Mouse (Mus musculus): ENCODE results near the gene Elmo1. TPM values are rescaled to one million over a fixed set of nuclear protein-coding genes. Genes with fewer than 3 reads are reported as not detected.

Elmo1 gene
- polyA plus RNA-seq, 1 experiment from 2014 or later, result 3.1 TPM

GRCm38 (mm10) chr13:20125845-20126244 is 35.4 kb downstream of the Elmo1 start:
- Histone ChIP-seq H3K9ac (no peak overlapping the region), H3K27me3 (no peaks in the 10 kb centered on the region), H3K4me2 (no peak overlapping the region), H3K4me3 (replicated peaks) (no peak overlapping the region), H3K4me1 (replicated peaks) (peaks cover 47% of the 10 kb centered on the region), H3K36me3 (no peaks in the 10 kb centered on the region), H3K9me3 (replicated peaks) (no peaks in the 10 kb centered on the region), H3K27ac (no peak overlapping the region)
- 73% methylated on average over 10 of the region's 10 CpGs for WGBS (ENCODE audit: insufficient replicate concordance)
- DNase-seq (no peak), ATAC-seq (ENCODE audit: low read depth) (no peak)

GRCm38 (mm10) chr13:20127553-20127952 is 37.2 kb downstream of the Elmo1 start:
- ATAC-seq (ENCODE audit: low read depth) (no peak), DNase-seq (no peak)
- 29% methylated on average over 4 of the region's 4 CpGs for WGBS (ENCODE audit: insufficient replicate concordance)
- H3K4me2 ChIP-seq, result no peak overlapping the region
- no peak overlapping the region for H3K4me3 ChIP-seq (replicated peaks)
- H3K27me3 ChIP-seq, result no peaks in the 10 kb centered on the region
- H3K9ac ChIP-seq, result no peak overlapping the region
- H3K27ac ChIP-seq, result peak overlapping the region; percentile 57
- H3K4me1 ChIP-seq (replicated peaks), result peaks cover 61% of the 10 kb centered on the region
- H3K36me3 ChIP-seq, result no peaks in the 10 kb centered on the region
- H3K9me3 ChIP-seq (replicated peaks), result no peaks in the 10 kb centered on the region

GRCm38 (mm10) chr13:20128097-20128496 is 37.7 kb downstream of the Elmo1 start:
- Histone ChIP-seq H3K9me3 (replicated peaks) (no peaks in the 10 kb centered on the region), H3K4me1 (replicated peaks) (peaks cover 66% of the 10 kb centered on the region), H3K4me2 (no peak overlapping the region), H3K27ac (peak overlapping the region; percentile 57), H3K9ac (no peak overlapping the region), H3K36me3 (no peaks in the 10 kb centered on the region), H3K4me3 (replicated peaks) (no peak overlapping the region), H3K27me3 (no peaks in the 10 kb centered on the region)
- ATAC-seq (ENCODE audit: low read depth) (0 out of 2 replicates have a peak, but pooled peaks have one; percentile 19), DNase-seq (no peak)
- WGBS (ENCODE audit: insufficient replicate concordance), result 49% methylated on average over 4 of the region's 4 CpGs

- no peak for ATAC-seq (ENCODE audit: low read depth)
- 79% methylated on average over 3 of the region's 3 CpGs for whole genome bisulfite sequencing (ENCODE audit: insufficient replicate concordance)
- no peaks in the 10 kb centered on the region for H3K9me3 ChIP-seq (replicated peaks)
- no peak overlapping the region for H3K4me3 ChIP-seq (replicated peaks)
- DNase-seq, result no peak
- H3K4me1 ChIP-seq (replicated peaks), result peaks cover 80% of the 10 kb centered on the region
- H3K9ac ChIP-seq, result no peak overlapping the region
- no peaks in the 10 kb centered on the region for H3K36me3 ChIP-seq
- 0 out of 2 replicates have a peak, but pooled peaks cover 2% of the 10 kb centered on the region for H3K27me3 ChIP-seq
- peak overlapping the region; percentile 19; the same call in 1 of the 2 replicates for H3K4me2 ChIP-seq
- H3K27ac ChIP-seq, result peak overlapping the region; percentile 69
These were observed 40.3 kb downstream of the Elmo1 start for GRCm38 (mm10) chr13:20130731-20131130.

- Histone ChIP-seq H3K27ac (peak overlapping the region; percentile 88), H3K4me3 (replicated peaks) (peak overlapping the region; percentile 27; the same call in 1 of the 2 replicates)
These were observed 41.1 kb downstream of the Elmo1 start for GRCm38 (mm10) chr13:20131322-20131997.

GRCm38 (mm10) chr13:20131998-20132371 is 41.6 kb downstream of the Elmo1 start:
- ATAC-seq (ENCODE audit: low read depth), result no peak
- peaks cover 75% of the 10 kb centered on the region for H3K4me1 ChIP-seq (replicated peaks)

More at GRCm38 (mm10) chr13:20131322-20131997, 41.1 kb downstream of the Elmo1 start:
- peak overlapping the region; percentile 50 for H3K4me2 ChIP-seq
- ATAC-seq (ENCODE audit: low read depth) (peak; percentile 92), DNase-seq (peak; percentile 61)
- no peaks in the 10 kb centered on the region for H3K36me3 ChIP-seq
- WGBS (ENCODE audit: insufficient replicate concordance), result 47% methylated on average over 5 of the region's 5 CpGs
- peaks cover 75% of the 10 kb centered on the region for H3K4me1 ChIP-seq (replicated peaks)
- H3K9ac ChIP-seq, result peak overlapping the region; percentile 45; the same call in 1 of the 2 replicates
- H3K9me3 ChIP-seq (replicated peaks), result no peaks in the 10 kb centered on the region
- 0 out of 2 replicates have a peak, but pooled peaks cover 6% of the 10 kb centered on the region for H3K27me3 ChIP-seq

GRCm38 (mm10) chr13:20133602-20134394 is 43.4 kb downstream of the Elmo1 start:
- H3K36me3 ChIP-seq, result no peaks in the 10 kb centered on the region
- peak overlapping the region; percentile 88 for H3K27ac ChIP-seq
- no peak overlapping the region for H3K4me3 ChIP-seq (replicated peaks)
- WGBS (ENCODE audit: insufficient replicate concordance), result 44% methylated on average over 6 of the region's 6 CpGs
- ATAC-seq (ENCODE audit: low read depth) (peak; percentile 43), DNase-seq (no peak)
- no peak overlapping the region for H3K4me2 ChIP-seq
- peaks cover 15% of the 10 kb centered on the region; the same call in 1 of the 2 replicates for H3K27me3 ChIP-seq
- H3K4me1 ChIP-seq (replicated peaks), result peaks cover 76% of the 10 kb centered on the region
- H3K9ac ChIP-seq, result 0 out of 2 replicates have a peak overlapping the region, but pooled peaks have one; percentile 3
- no peaks in the 10 kb centered on the region for H3K9me3 ChIP-seq (replicated peaks)

More at GRCm38 (mm10) chr13:20131998-20132371, 41.6 kb downstream of the Elmo1 start:
- Histone ChIP-seq H3K4me3 (replicated peaks) (no peak overlapping the region), H3K9ac (no peak overlapping the region), H3K27me3 (0 out of 2 replicates have a peak, but pooled peaks cover 9% of the 10 kb centered on the region), H3K27ac (peak overlapping the region; percentile 88), H3K4me2 (peak overlapping the region; percentile 50), H3K9me3 (replicated peaks) (no peaks in the 10 kb centered on the region), H3K36me3 (no peaks in the 10 kb centered on the region)
- no peak for DNase-seq
- WGBS (ENCODE audit: insufficient replicate concordance), result 52% methylated on average over 4 of the region's 4 CpGs

GRCm38 (mm10) chr13:20134395-20135225 is 44.2 kb downstream of the Elmo1 start:
- Histone ChIP-seq H3K27me3 (peaks cover 23% of the 10 kb centered on the region; the same call in 1 of the 2 replicates), H3K4me2 (no peak overlapping the region), H3K36me3 (no peaks in the 10 kb centered on the region), H3K9ac (no peak overlapping the region), H3K4me3 (replicated peaks) (no peak overlapping the region), H3K27ac (peak overlapping the region; percentile 88), H3K4me1 (replicated peaks) (peaks cover 75% of the 10 kb centered on the region), H3K9me3 (replicated peaks) (no peaks in the 10 kb centered on the region)
- DNase-seq (no peak), ATAC-seq (ENCODE audit: low read depth) (no peak)
- WGBS (ENCODE audit: insufficient replicate concordance), result 51% methylated on average over 18 of the region's 18 CpGs

GRCm38 (mm10) chr13:20136753-20137152 is 46.4 kb downstream of the Elmo1 start:
- Histone ChIP-seq H3K9me3 (replicated peaks) (no peaks in the 10 kb centered on the region), H3K4me2 (no peak overlapping the region), H3K36me3 (no peaks in the 10 kb centered on the region), H3K27me3 (peaks cover 29% of the 10 kb centered on the region; the same call in 1 of the 2 replicates), H3K4me1 (replicated peaks) (peaks cover 54% of the 10 kb centered on the region), H3K27ac (no peak overlapping the region), H3K4me3 (replicated peaks) (no peak overlapping the region), H3K9ac (no peak overlapping the region)
- ATAC-seq (ENCODE audit: low read depth) (no peak), DNase-seq (no peak)

- no peaks in the 10 kb centered on the region for H3K36me3 ChIP-seq
- no peak overlapping the region for H3K4me2 ChIP-seq
- no peaks in the 10 kb centered on the region for H3K9me3 ChIP-seq (replicated peaks)
- WGBS (ENCODE audit: insufficient replicate concordance), result 14% methylated on average over 3 of the region's 3 CpGs
- ATAC-seq (ENCODE audit: low read depth), result peak; percentile 92
- no peak for DNase-seq
- H3K4me3 ChIP-seq (replicated peaks), result no peak overlapping the region
- H3K27ac ChIP-seq, result no peak overlapping the region
- H3K4me1 ChIP-seq (replicated peaks), result peaks cover 37% of the 10 kb centered on the region
- H3K9ac ChIP-seq, result no peak overlapping the region
- peaks cover 32% of the 10 kb centered on the region; the same call in 1 of the 2 replicates for H3K27me3 ChIP-seq
These were observed 48.1 kb downstream of the Elmo1 start for GRCm38 (mm10) chr13:20138466-20138865.

Measured in liver, embryonic 13.5 days (tissue).